Mouse (Mus musculus): ENCODE measurements around the gene Srebf2. TPM values are rescaled to one million over a fixed set of nuclear protein-coding genes. Genes with fewer than 3 reads are reported as not detected.

Gene Srebf2
- polyA plus RNA-seq, 2 experiments = 29.3 to 30.8 TPM

GRCm38 (mm10) chr15:82188481-82189240 is 41.7 kb downstream of the Srebf2 start:
- peaks cover 41 to 43% of the 10 kb centered on the region in 2 experiments for H3K4me1 ChIP-seq (replicated peaks; ENCODE audit: control insufficient read depth in 2 of 2, insufficient read depth in 2 of 2, low read length in 1 of 2)
- no peak overlapping the region for H3K4me3 ChIP-seq (ENCODE audit: insufficient read depth in 1 of 2, low read depth in 2 of 2, low read length in 2 of 2)
- H3K9me3 ChIP-seq (ENCODE audit: control insufficient read depth, low read length) = no peaks in the 10 kb centered on the region
- TF ChIP-seq EP300 (IDR thresholded peaks at IDR 0.05; ENCODE audit: low read depth) (no peak), CTCF (IDR thresholded peaks at IDR 0.05; ENCODE audit: low read depth) (peak; percentile 71)
- peak overlapping the region; percentile 88; the same call in 1 of the 2 replicates for H3K27ac ChIP-seq
- H3K9ac ChIP-seq (replicated peaks) = no peak overlapping the region
- no peak for ATAC-seq (ENCODE audit: insufficient read depth)
- WGBS (ENCODE audit: insufficient replicate concordance) = 91% methylated on average over 10 of the region's 10 CpGs
- H3K27me3 ChIP-seq (ENCODE audit: control insufficient read depth, insufficient read depth, low read length) = no peaks in the 10 kb centered on the region
- H3K4me2 ChIP-seq (ENCODE audit: low read depth) = no peak overlapping the region
- DNase-seq (ENCODE audit: low read depth in 3 of 3, low spot score in 3 of 3) = peak in 1 of 3 experiments; percentile 67
- peaks cover 52% of the 10 kb centered on the region for H3K36me3 ChIP-seq (replicated peaks; ENCODE audit: control insufficient read depth, insufficient read depth, low read depth)

GRCm38 (mm10) chr15:82192617-82193016 is 45.6 kb downstream of the Srebf2 start:
- H3K9me3 ChIP-seq (ENCODE audit: control insufficient read depth, low read length) = no peaks in the 10 kb centered on the region
- H3K4me2 ChIP-seq (ENCODE audit: low read depth) = no peak overlapping the region
- peaks cover 6 to 7% of the 10 kb centered on the region in 2 experiments for H3K4me1 ChIP-seq (replicated peaks; ENCODE audit: control insufficient read depth in 2 of 2, insufficient read depth in 2 of 2, low read length in 1 of 2)
- WGBS (ENCODE audit: insufficient replicate concordance) = 71% methylated on average over 8 of the region's 8 CpGs
- no peak overlapping the region for H3K4me3 ChIP-seq (ENCODE audit: insufficient read depth in 1 of 2, low read depth in 2 of 2, low read length in 2 of 2)
- no peaks in the 10 kb centered on the region for H3K27me3 ChIP-seq (ENCODE audit: control insufficient read depth, insufficient read depth, low read length)
- peaks cover 62% of the 10 kb centered on the region for H3K36me3 ChIP-seq (replicated peaks; ENCODE audit: control insufficient read depth, insufficient read depth, low read depth)
- ATAC-seq (ENCODE audit: insufficient read depth) = no peak
- DNase-seq (ENCODE audit: low read depth in 3 of 3, low spot score in 3 of 3) = no peak
- no peak overlapping the region for H3K27ac ChIP-seq
- TF ChIP-seq CTCF (IDR thresholded peaks at IDR 0.05; ENCODE audit: low read depth) (no peak), EP300 (IDR thresholded peaks at IDR 0.05; ENCODE audit: low read depth) (no peak)
- no peak overlapping the region for H3K9ac ChIP-seq (replicated peaks)

GRCm38 (mm10) chr15:82196300-82196699 is 49.3 kb downstream of the Srebf2 start:
- H3K27me3 ChIP-seq (ENCODE audit: control insufficient read depth, insufficient read depth, low read length) = no peaks in the 10 kb centered on the region
- no peak for ATAC-seq (ENCODE audit: insufficient read depth)
- WGBS (ENCODE audit: insufficient replicate concordance) = 79% methylated on average over 12 of the region's 12 CpGs
- TF ChIP-seq CTCF (IDR thresholded peaks at IDR 0.05; ENCODE audit: low read depth) (no peak), EP300 (IDR thresholded peaks at IDR 0.05; ENCODE audit: low read depth) (no peak)
- H3K9ac ChIP-seq (replicated peaks) = no peak overlapping the region
- peaks cover 67% of the 10 kb centered on the region for H3K36me3 ChIP-seq (replicated peaks; ENCODE audit: control insufficient read depth, insufficient read depth, low read depth)
- no peak overlapping the region for H3K4me3 ChIP-seq (ENCODE audit: insufficient read depth in 1 of 2, low read depth in 2 of 2, low read length in 2 of 2)
- no peak overlapping the region for H3K27ac ChIP-seq
- H3K4me2 ChIP-seq (ENCODE audit: low read depth) = no peak overlapping the region
- no peak for DNase-seq (ENCODE audit: low read depth in 3 of 3, low spot score in 3 of 3)
- no peaks in the 10 kb centered on the region for H3K9me3 ChIP-seq (ENCODE audit: control insufficient read depth, low read length)
- H3K4me1 ChIP-seq (replicated peaks; ENCODE audit: control insufficient read depth in 2 of 2, insufficient read depth in 2 of 2, low read length in 1 of 2) = no peaks in the 10 kb centered on the region; a peak in 1 of 4 replicates

- H3K4me2 ChIP-seq (ENCODE audit: low read depth) = no peak overlapping the region
- no peak overlapping the region for H3K4me3 ChIP-seq (ENCODE audit: insufficient read depth in 1 of 2, low read depth in 2 of 2, low read length in 2 of 2)
- 73% methylated on average over 10 of the region's 10 CpGs for WGBS (ENCODE audit: insufficient replicate concordance)
- ATAC-seq (ENCODE audit: insufficient read depth) = no peak
- H3K36me3 ChIP-seq (replicated peaks; ENCODE audit: control insufficient read depth, insufficient read depth, low read depth) = peaks cover 68% of the 10 kb centered on the region
- TF ChIP-seq CTCF (IDR thresholded peaks at IDR 0.05; ENCODE audit: low read depth) (no peak), EP300 (IDR thresholded peaks at IDR 0.05; ENCODE audit: low read depth) (no peak)
- H3K4me1 ChIP-seq (replicated peaks; ENCODE audit: control insufficient read depth in 2 of 2, insufficient read depth in 2 of 2, low read length in 1 of 2) = no peaks in the 10 kb centered on the region; a peak in 1 of 4 replicates
- no peak overlapping the region for H3K27ac ChIP-seq
- no peaks in the 10 kb centered on the region for H3K27me3 ChIP-seq (ENCODE audit: control insufficient read depth, insufficient read depth, low read length)
- no peak for DNase-seq (ENCODE audit: low read depth in 3 of 3, low spot score in 3 of 3)
- H3K9me3 ChIP-seq (ENCODE audit: control insufficient read depth, low read length) = no peaks in the 10 kb centered on the region
- no peak overlapping the region for H3K9ac ChIP-seq (replicated peaks)
Observed at GRCm38 (mm10) chr15:82197246-82197750, 50.3 kb downstream of the Srebf2 start.

- ATAC-seq (ENCODE audit: insufficient read depth) = no peak
- DNase-seq (ENCODE audit: low read depth in 3 of 3, low spot score in 3 of 3) = no peak
- Histone ChIP-seq H3K27ac (no peak overlapping the region), H3K36me3 (replicated peaks; ENCODE audit: control insufficient read depth, insufficient read depth, low read depth) (peaks cover 62% of the 10 kb centered on the region), H3K4me3 (ENCODE audit: insufficient read depth in 1 of 2, low read depth in 2 of 2, low read length in 2 of 2) (no peak overlapping the region), H3K9ac (replicated peaks) (no peak overlapping the region), H3K4me1 (replicated peaks; ENCODE audit: control insufficient read depth in 2 of 2, insufficient read depth in 2 of 2, low read length in 1 of 2) (no peaks in the 10 kb centered on the region; a peak in 1 of 4 replicates), H3K9me3 (ENCODE audit: control insufficient read depth, low read length) (no peaks in the 10 kb centered on the region), H3K27me3 (ENCODE audit: control insufficient read depth, insufficient read depth, low read length) (no peaks in the 10 kb centered on the region), H3K4me2 (ENCODE audit: low read depth) (no peak overlapping the region)
- WGBS (ENCODE audit: insufficient replicate concordance) = 57% methylated on average over 11 of the region's 11 CpGs
- TF ChIP-seq EP300 (IDR thresholded peaks at IDR 0.05; ENCODE audit: low read depth) (no peak), CTCF (IDR thresholded peaks at IDR 0.05; ENCODE audit: low read depth) (no peak)
Observed at GRCm38 (mm10) chr15:82197937-82198336, 51.0 kb downstream of the Srebf2 start.
